ENCODE assay signal across 23 mouse cellular contexts in the genomic region with DNA sequence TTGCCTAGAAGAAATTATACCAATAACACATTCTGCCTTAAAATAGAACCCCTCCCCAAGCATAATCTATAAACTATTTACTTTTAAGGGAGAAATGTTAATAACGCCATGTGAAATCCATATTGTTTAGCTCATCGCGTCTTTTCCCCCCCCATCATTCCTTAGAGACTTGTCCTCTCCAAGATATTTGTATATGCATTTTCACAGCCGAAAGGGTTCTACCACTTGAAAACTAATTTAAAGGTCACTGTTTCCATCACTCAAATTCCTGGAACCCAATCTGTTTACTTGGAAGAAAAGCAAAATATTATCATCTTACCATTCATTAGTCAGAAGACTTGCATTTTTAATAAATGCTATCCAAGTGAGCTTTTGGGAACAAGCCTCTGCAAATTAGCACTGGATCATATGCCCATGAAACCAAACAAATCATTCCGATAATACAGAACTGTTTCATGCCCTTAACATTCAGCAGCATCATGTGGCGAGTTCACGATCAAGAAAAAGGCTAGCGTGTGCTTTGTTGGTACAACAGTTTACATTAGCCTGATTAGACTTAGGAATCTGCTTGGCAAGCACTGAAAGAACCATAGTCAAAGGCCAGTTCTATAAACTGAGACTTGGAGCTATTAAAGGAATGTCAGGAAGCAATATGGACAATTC. TPM values are rescaled to one million over a fixed set of nuclear protein-coding genes. Genes with fewer than 3 reads are reported as not detected.
"Had no signal": no experiment of that assay in that cellular context is flagged by ENCODE, and none has a peak within 500 bp of the region (broad histone marks: within the 10 kb centered on the region; RNA-seq: fewer than 3 reads in every experiment).

No protein-coding gene starts in this region.

- H3K9ac ChIP-seq: limb, embryonic 12.5 days; limb, embryonic 15.5 days; liver, embryonic 13.5 days; midbrain, embryonic 15.5 days; neural tube, embryonic 12.5 days; neural tube, embryonic 15.5 days had no signal

- H3K4me2 ChIP-seq: limb, embryonic 12.5 days; limb, embryonic 15.5 days; liver, embryonic 13.5 days; midbrain, embryonic 15.5 days; neural tube, embryonic 12.5 days; neural tube, embryonic 15.5 days had no signal

- H3K36me3 ChIP-seq: limb, embryonic 12.5 days; limb, embryonic 15.5 days; liver, embryonic 13.5 days; midbrain, embryonic 10.5 days; midbrain, embryonic 15.5 days; neural tube, embryonic 12.5 days; neural tube, embryonic 15.5 days had no signal

- H3K9me3 ChIP-seq: limb, embryonic 12.5 days; limb, embryonic 15.5 days; liver, embryonic 13.5 days; megakaryocyte, embryonic 14.5 days; midbrain, embryonic 10.5 days; midbrain, embryonic 15.5 days; neural tube, embryonic 12.5 days; neural tube, embryonic 15.5 days had no signal

- DNase-seq: kidney, adult 18-20 months; kidney, adult 9 months; kidney, postnatal 14 days; kidney, postnatal 4 days; left cerebral cortex, postnatal 4 days; liver, embryonic 13.5 days; lung, postnatal 36 days; right cerebral cortex, adult 18-20 months; right cerebral cortex, postnatal 14 days; right cerebral cortex, postnatal 4 days; thymus, adult 18-20 months; thymus, postnatal 36 days had no signal

- H3K4me1 ChIP-seq: limb, embryonic 12.5 days; limb, embryonic 15.5 days; liver, embryonic 13.5 days; megakaryocyte, embryonic 14.5 days; midbrain, embryonic 10.5 days; midbrain, embryonic 15.5 days; neural tube, embryonic 12.5 days; neural tube, embryonic 15.5 days had no signal

- ATAC-seq: midbrain, embryonic 15.5 days had no signal

- H3K4me3 ChIP-seq: limb, embryonic 12.5 days; limb, embryonic 15.5 days; liver, embryonic 13.5 days; megakaryocyte, embryonic 14.5 days; midbrain, embryonic 10.5 days; midbrain, embryonic 15.5 days; neural tube, embryonic 12.5 days; neural tube, embryonic 15.5 days had no signal

- H3K27ac ChIP-seq: limb, embryonic 12.5 days; limb, embryonic 15.5 days; liver, embryonic 13.5 days; midbrain, embryonic 10.5 days; midbrain, embryonic 15.5 days; neural tube, embryonic 12.5 days; neural tube, embryonic 15.5 days had no signal

- H3K27me3 ChIP-seq: limb, embryonic 12.5 days; limb, embryonic 15.5 days; liver, embryonic 13.5 days; megakaryocyte, embryonic 14.5 days; midbrain, embryonic 15.5 days; neural tube, embryonic 12.5 days; neural tube, embryonic 15.5 days had no signal

RNA-seq across cellular contexts. Expression of gene Csnka2ip, which starts 16.5 kb away (rescaled TPM):
- polyA plus RNA-seq: kidney, embryonic 16.5 days; limb, embryonic 12.5 days; limb, embryonic 15.5 days; liver, embryonic 13.5 days; liver, embryonic 16.5 days; midbrain, embryonic 15.5 days; neural tube, embryonic 12.5 days; neural tube, embryonic 15.5 days; stomach, embryonic 14.5 days; urinary bladder, adult 2 months had no signal
